Mouse (Mus musculus) heart, adult 2 months (tissue): Measurements from ENCODE around the gene Myo6.

Source experiments
- CTCF ChIP-seq: fragments of 200-600 bp; IDR thresholded peaks from 2 replicates; pipeline ENCODE4 v1.8.1; 2022; ENCODE audit warnings: antibody characterized with exemption, mild to moderate bottlenecking, moderate library complexity
- EP300 ChIP-seq: fragments of 200-500 bp; IDR thresholded peaks from 2 replicates; pipeline ENCODE4 v1.6.1; 2011; ENCODE audit warnings: low read depth, low read length, control low read depth; ENCODE audit not compliant: insufficient read depth

- peak; percentile 72 for TF ChIP-seq EP300
- TF ChIP-seq CTCF = no peak
These were observed at the start of gene Myo6 for GRCm38 (mm10) chr9:80164611-80165474.
